Mouse (Mus musculus) CH12F3 (cell line): ENCODE data around the gene Pla2g4f.

ENCODE experiments used
- in situ Hi-C: fragments of 300-500 bp; cut with MboI; formaldehyde crosslinking; loops from 2 replicates; pipeline ENCODE4 v1.14.3; 2020; ENCODE audit warnings: low sequenced_read_pairs

Pla2g4f gene

GRCm38 (mm10) chr2:120283550-120283949 is 30.4 kb downstream of the Pla2g4f start:
- in situ Hi-C loops: loop anchor here (10.0 kb wide), 1 partner anchor 199 kb away; no protein-coding TSS in a partner anchor

GRCm38 (mm10) chr2:120281221-120281620 is 32.7 kb downstream of the Pla2g4f start:
- in situ Hi-C loops: loop anchor here (10.0 kb wide), 1 partner anchor 196 kb away; no protein-coding TSS in a partner anchor

GRCm38 (mm10) chr2:120279961-120280360 is 34.0 kb downstream of the Pla2g4f start:
- in situ Hi-C loops: loop anchor here (10.0 kb wide), 2 partner anchors 95 to 195 kb away; no protein-coding TSS in a partner anchor

- in situ Hi-C loops: loop anchor here (10.0 kb wide), 1 partner anchor 92 kb away; no protein-coding TSS in a partner anchor
Measured at GRCm38 (mm10) chr2:120276951-120277350, 37.0 kb downstream of the Pla2g4f start.

GRCm38 (mm10) chr2:120268635-120269034 is 45.3 kb downstream of the Pla2g4f start:
- in situ Hi-C loops: no loop called here

- in situ Hi-C loops: no loop called here
Measured at GRCm38 (mm10) chr2:120265523-120265922, 48.4 kb downstream of the Pla2g4f start.

GRCm38 (mm10) chr2:120264858-120265257 is 49.1 kb downstream of the Pla2g4f start:
- in situ Hi-C loops: no loop called here

- in situ Hi-C loops: no loop called here
Measured at GRCm38 (mm10) chr2:120262876-120263275, 51.1 kb downstream of the Pla2g4f start.

GRCm38 (mm10) chr2:120261346-120261745 is 52.6 kb downstream of the Pla2g4f start:
- in situ Hi-C loops: no loop called here

GRCm38 (mm10) chr2:120256259-120256658 is 57.7 kb downstream of the Pla2g4f start:
- in situ Hi-C loops: no loop called here

GRCm38 (mm10) chr2:120252644-120253043 is 61.3 kb downstream of the Pla2g4f start:
- in situ Hi-C loops: no loop called here
